In genomic region chr11:107648668-107649067, GRCm38 (mm10) we compare ENCODE assay signal across 26 mouse cellular contexts.
DNase-seq lines count a peak whose midpoint lies in the region; ATAC-seq and TF ChIP-seq lines count a peak whose summit lies in the region.
"Had no signal": no experiment of that assay in that cellular context is flagged by ENCODE, and none has a peak within 500 bp of the region (broad histone marks: within the 10 kb centered on the region; RNA-seq: fewer than 3 reads in every experiment).

No protein-coding gene starts in this region.

- peaks cover 66% of the 10 kb centered on the region for H3K36me3 ChIP-seq in heart, postnatal 0 days (replicated peaks; ENCODE audit: control insufficient read depth, insufficient read depth, low read length)

- H3K27me3 ChIP-seq in heart, postnatal 0 days (ENCODE audit: control insufficient read depth, insufficient read depth, low read length), result no peaks in the 10 kb centered on the region
- H3K27me3 ChIP-seq: heart, embryonic 15.5 days; hindbrain, embryonic 15.5 days; limb, embryonic 12.5 days; liver, embryonic 13.5 days; lung, embryonic 15.5 days; stomach, embryonic 15.5 days had no signal

- WGBS in heart, postnatal 0 days, result 55% methylated on average over 4 of the region's 4 CpGs
- 62% methylated on average over 4 of the region's 4 CpGs for WGBS in lung, adult 2 months

- H3K4me2 ChIP-seq in heart, postnatal 0 days (ENCODE audit: low read depth, low read length), result no peak overlapping the region
- H3K4me2 ChIP-seq: heart, embryonic 15.5 days; hindbrain, embryonic 15.5 days; limb, embryonic 12.5 days; liver, embryonic 13.5 days; lung, embryonic 15.5 days; stomach, embryonic 15.5 days had no signal

- H3K4me1 ChIP-seq in heart, postnatal 0 days (ENCODE audit: control insufficient read depth, insufficient read depth), result no peaks in the 10 kb centered on the region
- peaks cover 12% of the 10 kb centered on the region for H3K4me1 ChIP-seq in lung, adult 2 months (ENCODE audit: control insufficient read depth, insufficient read depth, low read length)
- H3K4me1 ChIP-seq: forebrain, embryonic 10.5 days; limb, embryonic 12.5 days had no signal

- H3K9me3 ChIP-seq in heart, postnatal 0 days (replicated peaks; ENCODE audit: control insufficient read depth, low read length), result no peaks in the 10 kb centered on the region
- H3K9me3 ChIP-seq: forebrain, embryonic 10.5 days; heart, embryonic 15.5 days; hindbrain, embryonic 15.5 days; limb, embryonic 12.5 days; liver, embryonic 13.5 days; lung, embryonic 15.5 days; stomach, embryonic 15.5 days had no signal

- DNase-seq in heart, postnatal 0 days (ENCODE audit: low spot score), result peak; percentile 12
- no peak for DNase-seq in heart, postnatal 10 days
- peak; percentile 6 for DNase-seq in NIH3T3 (ENCODE audit: low read depth)
- DNase-seq in lung, adult 2 months, result peak; percentile 20
- DNase-seq in lung, postnatal 36 days, result peak; percentile 77
- no peak for DNase-seq in kidney, postnatal 4 days
- DNase-seq in kidney, postnatal 10 days, result no peak
- DNase-seq: adrenal gland, postnatal 25 days; B cell, adult 2 months; cerebellum, adult 11 months; gastrocnemius, postnatal 36 days; kidney, adult 9 months; kidney, postnatal 25 days; liver, embryonic 13.5 days; right cerebral cortex, adult 18-20 months; right cerebral cortex, postnatal 4 days; thymus, adult 18-20 months; thymus, postnatal 4 days had no signal

- no peak overlapping the region for H3K4me3 ChIP-seq in heart, postnatal 0 days (ENCODE audit: low read depth, low read length)
- no peak overlapping the region for H3K4me3 ChIP-seq in lung, adult 2 months (replicated peaks; ENCODE audit: extremely low read depth, low read depth, low read length)
- H3K4me3 ChIP-seq: forebrain, embryonic 10.5 days; heart, embryonic 15.5 days; hindbrain, embryonic 15.5 days; limb, embryonic 12.5 days; liver, embryonic 13.5 days; lung, embryonic 15.5 days; stomach, embryonic 15.5 days had no signal

- no peak for TF ChIP-seq POLR2A in lung, adult 2 months (IDR thresholded peaks at IDR 0.05; ENCODE audit: borderline replicate concordance, extremely low read depth, low read depth, low read length)

- no peak for TF ChIP-seq CTCF in heart, postnatal 0 days (IDR thresholded peaks at IDR 0.05; ENCODE audit: low read depth)
- no peak for TF ChIP-seq CTCF in lung, adult 2 months (IDR thresholded peaks at IDR 0.05; ENCODE audit: insufficient read depth, low read length)

- peak; percentile 27; the same call in 1 of the 2 replicates for ATAC-seq in heart, postnatal 0 days (ENCODE audit: insufficient read depth, low read depth)
- ATAC-seq: intestine, embryonic 16.5 days; midbrain, embryonic 16.5 days had no signal

- no peak overlapping the region for H3K27ac ChIP-seq in heart, postnatal 0 days (ENCODE audit: low read depth)
- H3K27ac ChIP-seq: forebrain, embryonic 10.5 days; heart, embryonic 15.5 days; hindbrain, embryonic 15.5 days; limb, embryonic 12.5 days; liver, embryonic 13.5 days; lung, embryonic 15.5 days; stomach, embryonic 15.5 days had no signal

- no peak overlapping the region for H3K9ac ChIP-seq in heart, postnatal 0 days (replicated peaks; ENCODE audit: low read depth, low read length)
- H3K9ac ChIP-seq: heart, embryonic 15.5 days; hindbrain, embryonic 15.5 days; limb, embryonic 12.5 days; liver, embryonic 13.5 days; lung, embryonic 15.5 days; stomach, embryonic 15.5 days had no signal

- intact Hi-C loops in heart, postnatal 10 days (cut with DNase I), result no loop called here

- no peak for TF ChIP-seq EP300 in heart, postnatal 0 days (IDR thresholded peaks at IDR 0.05; ENCODE audit: low read depth)

Comparison
In these comparisons a context has a peak if more than half of its experiments do, and no peak if none do; other contexts are left out.
1. DNase-seq: peak in heart, postnatal 0 days (single experiment), NIH3T3 (single experiment), lung, adult 2 months (single experiment) and lung, postnatal 36 days (single experiment); none in heart, postnatal 10 days (0 of 2), kidney, postnatal 4 days (0 of 2) and kidney, postnatal 10 days (single experiment).